Mouse (Mus musculus) kidney, adult 18-20 months (tissue): ENCODE results near the gene Emx1.
A peak's percentile ranks its signal among the peaks of the same experiment; 100 is the strongest.

Experiments
- DNase-seq: peaks from one replicate; pipeline ENCODE4 v3.0.0; 2021

The Emx1 gene

GRCm38 (mm10) chr6:85232045-85232444, 44.8 kb downstream of the Emx1 start:
- no peak for DNase-seq

GRCm38 (mm10) chr6:85232836-85233623, 45.8 kb downstream of the Emx1 start:
- no peak for DNase-seq

GRCm38 (mm10) chr6:85234796-85235195, 47.6 kb downstream of the Emx1 start:
- DNase-seq = no peak

GRCm38 (mm10) chr6:85237001-85237400, 49.8 kb downstream of the Emx1 start:
- DNase-seq = peak; percentile 55

GRCm38 (mm10) chr6:85237595-85238337, 50.5 kb downstream of the Emx1 start:
- DNase-seq = no peak

- peak; percentile 91 for DNase-seq
These were observed 51.8 kb downstream of the Emx1 start for GRCm38 (mm10) chr6:85239044-85239489.

- DNase-seq = peak; percentile 32
These were observed 62.6 kb downstream of the Emx1 start for GRCm38 (mm10) chr6:85249821-85250220.

GRCm38 (mm10) chr6:85250811-85251241, 63.6 kb downstream of the Emx1 start:
- DNase-seq = peak; percentile 85

- DNase-seq = peak; percentile 72
These were observed 65.2 kb downstream of the Emx1 start for GRCm38 (mm10) chr6:85252251-85253058.

- DNase-seq = no peak
These were observed 66.0 kb downstream of the Emx1 start for GRCm38 (mm10) chr6:85253275-85253674.
